Mouse (Mus musculus): ENCODE measurements around the gene Stn1. TPM values are rescaled to one million over a fixed set of nuclear protein-coding genes. Genes with fewer than 3 reads are reported as not detected.
A peak's percentile ranks its signal among the peaks of the same experiment; 100 is the strongest.

Gene Stn1
- total RNA-seq, 2 experiments from 2014 or later = 5.8 to 6.0 TPM

- no peak for DNase-seq
Observed at GRCm38 (mm10) chr19:47510135-47510472, 27.2 kb downstream of the Stn1 start.

GRCm38 (mm10) chr19:47508771-47509281 lies 28.5 kb downstream of the Stn1 start:
- no peak for DNase-seq

GRCm38 (mm10) chr19:47508191-47508590 lies 29.1 kb downstream of the Stn1 start:
- no peak for DNase-seq

- no peak for DNase-seq
Observed at GRCm38 (mm10) chr19:47507128-47508121, 29.9 kb downstream of the Stn1 start.

GRCm38 (mm10) chr19:47503625-47504024 lies 33.7 kb downstream of the Stn1 start:
- DNase-seq = no peak

- no peak for DNase-seq
Observed at GRCm38 (mm10) chr19:47502563-47502962, 34.7 kb downstream of the Stn1 start.

GRCm38 (mm10) chr19:47500389-47501011 lies 36.8 kb downstream of the Stn1 start:
- DNase-seq = no peak

GRCm38 (mm10) chr19:47499841-47500240 lies 37.5 kb downstream of the Stn1 start:
- DNase-seq = no peak

GRCm38 (mm10) chr19:47498942-47499341 lies 38.4 kb downstream of the Stn1 start:
- no peak for DNase-seq

GRCm38 (mm10) chr19:47497736-47498135 lies 39.6 kb downstream of the Stn1 start:
- no peak for DNase-seq

- no peak for DNase-seq
Observed at GRCm38 (mm10) chr19:47497313-47497712, 40.0 kb downstream of the Stn1 start.

GRCm38 (mm10) chr19:47493017-47493997 lies 44.0 kb downstream of the Stn1 start:
- DNase-seq = no peak

- DNase-seq = no peak
Observed at GRCm38 (mm10) chr19:47492422-47492821, 44.9 kb downstream of the Stn1 start.

GRCm38 (mm10) chr19:47491853-47492252 lies 45.5 kb downstream of the Stn1 start:
- peak; percentile 30 for DNase-seq

- no peak for DNase-seq
Observed at GRCm38 (mm10) chr19:47489233-47489632, 48.1 kb downstream of the Stn1 start.

- DNase-seq = no peak
Observed at GRCm38 (mm10) chr19:47488250-47488649, 49.1 kb downstream of the Stn1 start.

- DNase-seq = no peak
Observed at GRCm38 (mm10) chr19:47487572-47487971, 49.7 kb downstream of the Stn1 start.

- DNase-seq = no peak
Observed at GRCm38 (mm10) chr19:47485997-47486566, 51.2 kb downstream of the Stn1 start.

GRCm38 (mm10) chr19:47484110-47484509 lies 53.2 kb downstream of the Stn1 start:
- no peak for DNase-seq

GRCm38 (mm10) chr19:47483346-47483745 lies 54.0 kb downstream of the Stn1 start:
- no peak for DNase-seq

- DNase-seq = no peak
Observed at GRCm38 (mm10) chr19:47473453-47473852, 63.9 kb downstream of the Stn1 start.

Data from gastrocnemius, postnatal 25 days (tissue).